Mouse (Mus musculus) v-Abl transformed pro-B cells (cell line): Measurements from ENCODE around the gene Ccser1.
"Not testable (repeated sequence)": the region's sequence is repeated elsewhere in the genome, so short reads cannot be mapped to it uniquely, and the experiment has no call there.

Experiments
- in situ Hi-C, 2 experiments: fragments of 400-800 bp; cut with MboI; formaldehyde crosslinking; loops; one replicate each; pipeline ENCODE4 v1.15.1; 2025; ENCODE audit not compliant: unreplicated experiment in 2 of 2

The Ccser1 gene

GRCm38 (mm10) chr6:61217717-61218116 is 37.6 kb downstream of the Ccser1 start:
- in situ Hi-C loops: no loop called here

DNA sequence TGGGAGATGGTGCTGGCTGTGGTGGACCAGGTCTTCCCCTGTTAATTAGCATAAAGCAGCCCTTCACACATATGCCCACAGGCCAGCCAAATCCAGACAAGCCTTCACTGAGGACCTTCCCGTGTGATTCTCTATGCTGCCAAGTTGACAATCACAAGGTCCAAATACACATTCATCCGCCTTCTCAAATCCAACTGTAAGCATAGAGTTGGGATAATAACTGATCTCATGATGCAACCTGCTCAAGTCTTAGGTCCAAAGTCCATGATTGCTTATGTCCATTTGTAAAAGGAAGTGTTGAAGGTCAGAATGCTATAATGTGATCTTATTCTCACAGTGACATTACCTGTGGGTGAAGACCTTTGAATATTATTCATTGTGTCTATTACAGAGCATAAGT is 43.4 kb downstream of the Ccser1 start:
- in situ Hi-C loops: no loop called here

GRCm38 (mm10) chr6:61225302-61225701 is 45.2 kb downstream of the Ccser1 start:
- in situ Hi-C loops: no loop called here

GRCm38 (mm10) chr6:61230058-61230718 is 50.1 kb downstream of the Ccser1 start:
- in situ Hi-C loops: no loop called here

GRCm38 (mm10) chr6:61233060-61233459 is 52.9 kb downstream of the Ccser1 start:
- in situ Hi-C loops: no loop called here

DNA sequence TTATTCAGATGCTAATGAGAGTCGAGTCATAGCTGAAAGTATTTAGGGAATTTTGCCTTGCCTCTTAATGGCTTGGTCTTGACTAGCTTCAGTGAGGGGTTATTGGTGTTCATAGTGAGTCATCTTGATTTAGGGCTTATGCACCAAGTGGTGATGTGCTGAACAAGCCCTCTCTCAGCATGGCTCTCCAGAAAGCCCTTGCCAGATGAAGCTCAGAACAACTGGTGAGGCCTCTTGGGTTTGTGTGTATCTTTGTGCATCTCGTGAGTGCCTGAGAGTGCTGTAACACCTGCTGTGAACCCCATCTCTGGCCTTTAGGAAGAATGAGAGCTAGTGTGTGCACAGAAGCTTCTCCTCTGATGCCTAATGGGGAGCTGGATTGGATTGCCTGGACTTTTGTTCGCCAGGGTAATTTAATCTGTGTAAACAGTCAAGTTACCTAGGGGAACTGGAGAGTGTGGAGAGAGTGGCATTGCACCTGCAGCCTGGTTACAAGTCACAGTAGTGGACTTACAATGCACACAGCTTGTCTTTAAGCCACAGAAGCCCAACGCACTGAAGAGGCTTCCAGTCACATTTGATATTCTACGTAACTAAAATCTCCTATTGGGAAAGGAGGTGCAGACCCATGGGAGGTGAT is 53.5 kb downstream of the Ccser1 start:
- in situ Hi-C loops: no loop called here

- in situ Hi-C loops: no loop called here
Observed at GRCm38 (mm10) chr6:61240618-61241017, 60.5 kb downstream of the Ccser1 start.

DNA sequence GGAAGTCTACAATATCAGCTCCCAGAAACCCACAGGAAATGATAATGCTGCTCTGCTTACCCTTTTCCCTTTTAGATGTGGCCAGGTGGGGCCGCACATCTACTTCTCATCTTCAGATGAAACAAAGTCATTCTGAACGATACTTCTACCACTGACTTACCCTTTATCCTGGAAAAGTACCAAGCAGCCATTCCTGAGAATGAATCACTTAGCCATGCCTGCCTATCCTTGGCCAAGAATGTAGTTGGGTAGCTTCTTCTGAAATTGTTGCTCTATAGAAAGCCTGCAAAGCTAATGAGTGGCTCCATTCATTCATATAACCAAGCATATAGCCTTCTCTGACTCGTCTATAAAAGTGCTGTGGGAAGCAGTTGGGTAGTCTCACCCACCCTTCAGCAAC is 62.4 kb downstream of the Ccser1 start:
- in situ Hi-C loops: no loop called here

GRCm38 (mm10) chr6:61246523-61246922 is 66.4 kb downstream of the Ccser1 start:
- in situ Hi-C loops: no loop called here

DNA sequence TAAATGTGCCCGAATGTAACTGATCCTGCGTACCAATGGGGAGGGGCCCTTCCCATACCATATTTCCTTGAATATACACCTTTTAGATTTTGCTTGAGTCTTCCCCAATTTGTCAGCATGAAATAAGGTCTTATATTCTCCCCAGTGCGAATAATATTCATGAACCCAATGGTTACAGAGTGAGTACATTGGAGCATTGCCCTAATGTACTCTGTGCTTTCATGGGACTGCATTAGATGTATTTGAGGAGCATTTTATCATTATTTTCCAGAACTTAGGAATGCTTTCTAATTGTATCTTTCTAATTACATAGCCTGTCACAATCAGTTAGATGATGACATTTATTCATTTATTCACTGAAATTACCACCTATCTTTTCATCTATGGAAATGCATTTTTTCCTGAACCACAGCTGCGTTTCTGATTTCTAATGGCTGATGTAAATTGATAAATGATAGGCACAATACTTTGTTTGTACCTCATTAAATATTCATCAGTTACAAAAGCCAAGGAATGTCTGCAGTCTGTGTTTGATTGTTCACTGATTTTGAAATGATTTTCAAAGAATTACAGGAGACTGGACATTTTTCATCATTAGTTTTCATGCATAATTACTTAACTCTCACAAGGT is 67.8 kb downstream of the Ccser1 start:
- in situ Hi-C loops: no loop called here

GRCm38 (mm10) chr6:61248700-61249099 is 68.6 kb downstream of the Ccser1 start:
- in situ Hi-C loops: no loop called here

GRCm38 (mm10) chr6:61251232-61251631 is 71.1 kb downstream of the Ccser1 start:
- in situ Hi-C loops: no loop called here

GRCm38 (mm10) chr6:61252912-61253311 is 72.8 kb downstream of the Ccser1 start:
- in situ Hi-C loops: no loop called here

GRCm38 (mm10) chr6:61255874-61256273 is 75.8 kb downstream of the Ccser1 start:
- in situ Hi-C loops: not testable (repeated sequence)

DNA sequence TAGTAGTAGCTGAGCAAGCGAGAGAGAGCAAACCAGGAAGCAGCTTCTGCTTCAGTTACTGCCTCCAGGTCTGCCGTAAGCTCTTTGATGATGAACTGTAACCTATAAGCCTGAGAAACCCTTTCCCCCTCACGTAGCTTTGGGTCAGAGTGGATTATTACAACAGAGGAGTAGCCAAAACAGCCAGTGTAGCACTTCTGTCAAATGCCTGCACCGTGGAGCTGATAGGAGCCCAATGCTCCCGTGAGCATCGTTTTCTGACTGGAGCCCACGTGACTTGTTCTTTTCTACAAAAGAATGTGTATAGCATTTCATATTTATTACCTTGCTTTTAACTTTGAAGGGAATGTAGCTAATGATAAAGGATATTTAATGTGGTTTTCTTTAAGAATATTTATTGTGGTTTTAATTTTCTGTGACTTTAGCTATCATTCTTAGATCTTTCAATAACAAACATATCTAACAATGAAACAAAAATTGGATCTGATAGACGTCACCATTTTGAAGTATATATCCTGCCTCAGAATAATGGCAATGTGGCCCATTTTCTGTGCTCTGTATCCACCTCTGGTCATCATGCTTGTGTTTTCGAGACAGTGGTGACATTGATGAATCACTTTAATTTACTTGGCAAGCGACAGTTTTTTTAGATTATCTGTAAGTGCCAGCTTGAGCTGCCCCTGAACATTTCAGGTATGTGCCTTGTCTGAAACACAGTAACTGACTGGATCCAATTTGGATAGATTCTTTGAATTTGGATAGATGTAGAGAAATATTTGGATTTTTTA is 78.9 kb downstream of the Ccser1 start:
- in situ Hi-C loops: no loop called here

- in situ Hi-C loops: no loop called here
Observed at GRCm38 (mm10) chr6:61261381-61261780, 81.3 kb downstream of the Ccser1 start.

DNA sequence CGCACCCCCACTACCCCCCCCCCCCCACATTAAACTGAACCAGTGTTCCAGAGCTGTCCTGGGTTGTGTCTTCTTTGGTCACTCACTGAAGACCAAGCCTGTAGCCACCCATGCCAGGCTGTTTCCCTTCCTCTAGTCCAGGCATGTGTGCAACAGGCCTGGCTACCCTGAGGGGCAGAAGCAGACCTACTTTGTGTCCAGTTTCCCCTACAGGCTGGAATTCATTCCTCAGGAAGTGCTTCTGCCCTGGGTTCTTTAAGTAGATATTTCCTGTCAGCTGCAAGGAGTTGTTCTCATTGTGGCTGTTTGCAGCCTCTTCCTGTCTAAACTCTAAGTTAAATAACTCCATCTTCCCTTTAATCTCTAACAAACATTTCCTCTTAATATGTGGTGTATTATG is 82.3 kb downstream of the Ccser1 start:
- in situ Hi-C loops: no loop called here

DNA sequence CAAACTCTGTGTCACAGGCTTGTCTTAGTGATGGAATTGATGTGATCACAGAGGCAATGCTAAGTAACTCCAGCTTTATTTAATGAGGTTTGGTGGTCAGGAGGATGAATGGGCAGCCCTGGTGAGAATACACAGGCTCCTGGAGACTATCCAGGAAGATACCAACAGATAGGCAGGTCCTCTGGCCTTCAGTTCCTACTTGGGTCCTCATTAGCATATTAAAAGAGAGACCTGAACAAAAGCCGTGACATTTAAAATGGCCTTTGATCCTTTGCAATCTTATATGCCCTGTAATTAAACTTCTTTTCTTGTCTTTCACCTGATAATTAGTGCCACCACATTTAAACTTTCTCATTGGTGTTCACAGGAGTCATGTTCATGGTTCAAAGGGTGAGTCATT is 83.2 kb downstream of the Ccser1 start:
- in situ Hi-C loops: no loop called here

DNA sequence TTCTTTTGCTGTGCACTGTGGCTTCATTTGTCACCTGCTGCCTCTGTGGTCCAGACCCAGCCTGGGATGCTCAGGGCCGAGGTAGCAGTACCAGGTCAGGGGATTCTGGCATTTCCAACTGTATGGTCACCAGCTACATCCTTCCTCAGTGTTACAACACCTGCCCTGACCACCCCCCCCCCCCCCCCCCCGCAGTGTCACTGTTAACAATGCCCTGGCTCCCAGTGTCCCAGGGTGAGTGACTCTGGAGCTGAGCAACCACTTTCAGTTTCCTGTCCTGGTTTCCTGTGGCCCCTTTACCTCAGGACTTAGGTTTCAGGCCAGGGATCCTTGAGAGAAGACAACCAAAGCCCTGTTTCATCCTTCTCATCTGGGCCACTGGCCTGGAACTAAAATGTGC is 90.9 kb downstream of the Ccser1 start:
- in situ Hi-C loops: no loop called here

DNA sequence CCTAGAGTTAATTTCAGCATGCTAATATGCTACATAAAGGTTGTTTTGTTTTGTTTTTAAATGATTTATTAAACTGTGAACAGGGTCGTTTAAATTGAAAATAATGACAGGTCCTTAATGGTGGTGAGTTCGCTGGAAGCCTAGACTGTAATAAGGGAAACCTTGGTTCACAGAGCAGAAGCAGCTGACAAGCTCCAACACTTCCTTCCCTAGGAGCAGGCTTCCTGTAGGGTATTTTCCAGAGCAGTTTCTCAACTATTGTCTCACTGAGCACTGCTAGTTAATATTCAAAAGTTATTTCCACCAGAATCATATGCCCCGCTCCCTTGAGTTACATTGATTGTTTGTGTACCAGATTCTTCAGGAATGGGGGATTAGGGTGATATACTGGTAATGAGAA is 93.3 kb downstream of the Ccser1 start:
- in situ Hi-C loops: no loop called here

DNA sequence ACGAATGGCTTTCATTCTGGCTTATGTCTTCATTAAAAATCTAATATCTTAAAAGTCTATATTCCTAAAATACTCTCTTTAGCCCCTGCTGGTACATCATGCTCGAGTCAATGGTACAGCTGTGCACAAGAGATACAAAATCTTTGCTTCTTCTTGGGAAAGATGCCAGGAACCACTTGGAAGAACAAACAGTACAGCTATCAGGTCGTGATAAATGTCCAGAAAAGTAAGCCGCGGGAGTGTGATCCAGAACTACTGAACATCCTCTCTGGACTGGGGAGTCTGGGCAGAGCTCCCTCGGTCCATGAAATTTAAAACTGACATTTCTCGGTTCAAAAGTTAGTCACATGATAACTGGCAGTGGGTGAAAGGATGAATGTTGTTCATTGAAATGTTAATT is 99.4 kb downstream of the Ccser1 start:
- in situ Hi-C loops: no loop called here
